Mouse (Mus musculus) heart, adult 2 months (tissue): ENCODE results near the gene Gm13083.
"Not testable (repeated sequence)": the region's sequence is repeated elsewhere in the genome, so short reads cannot be mapped to it uniquely, and the experiment has no call there.

Source experiments
- CTCF ChIP-seq: fragments of 200-600 bp; IDR thresholded peaks from 2 replicates; pipeline ENCODE4 v1.8.1; 2022; ENCODE audit warnings: antibody characterized with exemption, mild to moderate bottlenecking, moderate library complexity
- POLR2A ChIP-seq: fragments of 200-500 bp; IDR thresholded peaks from 2 replicates; pipeline ENCODE4 v1.6.1; 2011; ENCODE audit warnings: mild to moderate bottlenecking, low read depth, low read length, control low read depth; ENCODE audit not compliant: insufficient read depth

- TF ChIP-seq CTCF, POLR2A: not testable (repeated sequence)
These were observed at the start of gene Gm13083 for GRCm38 (mm10) chr4:143614703-143615102.
